Mouse (Mus musculus): ENCODE results near the gene Map2.
A peak's percentile ranks its signal among the peaks of the same experiment; 100 is the strongest.

The Map2 gene

GRCm38 (mm10) chr1:66196716-66197115 lies 21.6 kb downstream of the Map2 start:
- no peak for DNase-seq (ENCODE audit: low read depth, low spot score)

- no peak for DNase-seq (ENCODE audit: low read depth, low spot score)
Observed at GRCm38 (mm10) chr1:66205517-66205916, 30.4 kb downstream of the Map2 start.

- no peak for DNase-seq (ENCODE audit: low read depth, low spot score)
Observed at GRCm38 (mm10) chr1:66206904-66207303, 31.8 kb downstream of the Map2 start.

GRCm38 (mm10) chr1:66211074-66211791 lies 36.2 kb downstream of the Map2 start:
- peak; percentile 29 for DNase-seq (ENCODE audit: low read depth, low spot score)

- DNase-seq (ENCODE audit: low read depth, low spot score), result no peak
Observed at GRCm38 (mm10) chr1:66221497-66221896, 46.4 kb downstream of the Map2 start.

DNA sequence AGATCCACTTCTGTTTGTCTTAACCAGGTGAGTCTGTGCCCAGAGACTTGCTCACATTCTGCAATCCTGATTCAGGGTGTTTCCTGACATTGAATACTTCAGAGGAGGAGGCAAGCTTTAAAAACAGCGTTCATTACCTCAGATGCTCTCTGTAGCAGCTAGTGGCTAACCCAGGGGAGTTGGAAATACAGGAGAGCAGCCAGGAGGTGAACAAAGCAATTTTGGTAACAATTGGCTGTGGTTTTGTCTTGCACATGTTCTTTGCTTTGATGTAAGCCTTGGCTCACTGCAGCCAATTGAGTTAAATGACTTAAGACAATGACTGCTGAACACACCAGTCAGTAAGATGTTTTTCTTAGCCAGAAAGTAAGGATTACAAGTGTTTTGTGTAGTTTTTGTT lies 48.3 kb downstream of the Map2 start:
- no peak for DNase-seq (ENCODE audit: low read depth, low spot score)

DNA sequence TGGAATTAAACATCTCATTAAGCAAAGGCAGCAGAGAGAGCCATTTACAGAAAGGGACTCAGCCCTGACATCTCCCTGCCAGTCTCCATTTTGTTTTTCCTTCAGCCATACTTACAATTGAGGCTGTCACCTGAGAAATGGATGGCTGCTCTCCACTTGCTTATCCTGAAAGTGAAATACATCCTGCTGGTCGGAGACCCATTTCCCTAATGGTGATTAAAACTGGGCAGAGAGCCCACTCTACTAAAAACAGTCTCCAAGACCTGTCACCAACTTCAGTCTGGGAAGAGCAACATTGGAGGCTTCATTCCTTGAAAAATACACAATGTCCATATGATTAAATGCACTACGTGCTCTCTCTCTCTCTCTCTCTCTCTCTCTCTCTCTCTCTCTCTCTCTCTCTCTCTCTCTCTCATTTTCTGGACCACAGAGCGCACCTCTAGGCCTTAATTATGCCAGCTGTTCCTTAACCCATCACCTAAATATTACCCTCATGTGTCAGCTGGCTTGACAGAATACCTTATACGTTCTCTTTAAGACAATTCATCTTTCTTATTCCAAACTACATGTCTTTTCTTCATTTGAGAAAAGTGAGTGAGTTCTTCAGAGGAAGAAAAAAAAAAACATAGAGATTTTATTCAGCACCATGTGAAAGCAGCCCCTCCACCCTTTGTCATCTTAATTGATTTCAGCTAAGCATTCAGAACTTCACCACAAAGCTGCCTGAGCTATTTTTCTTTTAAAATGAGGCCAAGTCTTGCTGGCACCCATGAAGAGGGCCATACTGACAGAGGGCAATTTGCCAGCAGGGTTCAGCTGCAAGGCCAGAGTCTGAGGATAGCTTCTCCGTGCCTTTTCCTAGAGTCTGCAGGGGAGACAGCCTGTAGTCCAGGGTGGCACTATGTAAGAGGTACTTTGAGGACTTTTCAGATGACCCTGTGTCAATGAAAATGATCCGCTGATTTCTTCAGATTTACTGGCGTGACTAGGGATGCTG lies 51.6 kb downstream of the Map2 start:
- peak; percentile 43 for DNase-seq (ENCODE audit: low read depth, low spot score)

DNA sequence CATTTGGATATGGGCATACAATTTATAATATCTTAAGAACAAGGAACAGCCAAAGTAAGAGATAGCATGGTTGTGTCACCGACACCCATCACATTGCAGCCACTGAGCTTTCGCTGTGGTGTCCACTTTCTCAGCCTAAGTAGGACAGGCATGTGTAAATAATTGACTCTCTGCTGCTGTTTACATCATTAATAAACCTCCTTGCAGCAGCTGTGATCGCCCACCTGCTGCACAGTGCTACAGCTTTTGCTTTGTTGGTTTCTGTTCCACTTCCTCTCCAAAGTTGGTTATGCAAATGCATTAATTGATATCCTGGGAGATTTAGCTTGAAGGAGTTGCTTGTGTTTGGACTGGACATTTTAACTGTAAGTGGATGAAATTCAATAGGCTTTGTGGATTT lies 53.1 kb downstream of the Map2 start:
- no peak for DNase-seq (ENCODE audit: low read depth, low spot score)

GRCm38 (mm10) chr1:66230345-66230744 lies 55.3 kb downstream of the Map2 start:
- no peak for DNase-seq (ENCODE audit: low read depth, low spot score)

GRCm38 (mm10) chr1:66231963-66232362 lies 56.9 kb downstream of the Map2 start:
- DNase-seq (ENCODE audit: low read depth, low spot score), result no peak

DNA sequence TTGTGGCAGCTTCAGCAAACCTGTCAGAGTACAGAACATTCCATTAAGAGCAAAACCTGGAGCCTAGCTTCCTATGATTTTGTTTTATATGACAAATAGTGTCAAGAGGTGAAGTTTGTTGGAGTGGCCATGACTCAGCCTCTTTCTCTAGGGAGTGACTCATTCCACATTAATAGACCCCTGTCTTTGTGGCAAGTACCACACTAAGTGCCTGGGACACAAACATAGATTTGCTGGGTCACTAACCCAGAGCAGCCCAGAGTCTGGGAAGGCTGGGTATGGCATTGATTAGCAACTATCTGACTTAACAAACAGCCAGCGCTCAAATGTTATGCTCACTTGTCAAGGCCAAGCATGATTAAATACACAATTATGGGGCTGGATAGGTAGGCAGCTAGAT lies 69.8 kb downstream of the Map2 start:
- peak; percentile 75 for DNase-seq (ENCODE audit: low read depth, low spot score)

DNA sequence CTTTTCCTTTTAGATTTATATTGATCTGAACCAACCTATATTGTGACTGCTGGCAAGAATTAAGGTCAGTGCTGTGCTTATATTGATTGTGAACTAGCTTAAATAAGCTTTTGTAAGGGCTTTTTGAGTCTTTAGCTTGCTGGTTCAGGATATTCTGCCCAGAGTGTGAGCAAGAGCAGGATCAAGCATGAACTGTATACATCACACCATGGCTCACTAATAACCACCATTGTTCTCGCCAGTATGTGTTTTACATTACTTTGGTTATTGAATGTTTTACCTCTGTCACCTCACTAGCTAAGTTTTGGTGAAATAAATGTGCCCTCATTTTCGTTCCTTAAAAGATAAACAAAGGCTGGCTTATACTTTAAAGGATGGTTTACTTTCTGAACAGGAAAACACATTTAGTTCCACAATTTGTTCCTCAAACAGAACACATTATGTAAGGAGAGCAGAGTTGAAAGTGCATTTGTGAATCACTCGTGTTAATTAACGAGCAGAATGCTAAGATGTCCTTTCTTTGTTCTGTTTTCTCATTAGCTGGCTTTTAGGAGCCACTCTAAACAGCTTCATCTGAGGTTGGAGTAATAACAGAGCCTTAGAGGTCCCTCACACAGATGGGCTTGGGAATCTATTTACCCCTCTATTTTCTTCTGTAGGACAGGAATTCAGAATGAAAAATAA lies 76.7 kb downstream of the Map2 start:
- DNase-seq (ENCODE audit: low read depth, low spot score), result no peak

DNA sequence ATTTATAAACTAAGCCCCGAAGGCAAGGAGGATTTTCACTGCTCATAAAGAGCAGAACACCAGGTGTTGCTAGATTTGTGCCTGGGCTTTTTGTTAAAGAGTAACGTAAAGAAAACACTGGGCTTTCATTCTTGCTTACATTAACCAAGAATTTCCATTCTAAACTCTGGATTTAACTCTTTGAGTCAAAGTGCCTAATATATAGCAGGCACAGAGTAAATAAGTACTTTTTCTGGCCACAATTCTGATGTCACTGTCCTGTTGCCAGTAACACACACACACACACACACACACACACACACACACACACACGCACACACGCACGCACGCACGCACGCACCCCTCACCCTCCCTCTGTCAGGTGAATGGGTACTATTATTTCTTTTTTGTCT lies 77.3 kb downstream of the Map2 start:
- DNase-seq (ENCODE audit: low read depth, low spot score), result no peak

- DNase-seq (ENCODE audit: low read depth, low spot score), result no peak
Observed at GRCm38 (mm10) chr1:66263220-66263619, 88.1 kb downstream of the Map2 start.

DNA sequence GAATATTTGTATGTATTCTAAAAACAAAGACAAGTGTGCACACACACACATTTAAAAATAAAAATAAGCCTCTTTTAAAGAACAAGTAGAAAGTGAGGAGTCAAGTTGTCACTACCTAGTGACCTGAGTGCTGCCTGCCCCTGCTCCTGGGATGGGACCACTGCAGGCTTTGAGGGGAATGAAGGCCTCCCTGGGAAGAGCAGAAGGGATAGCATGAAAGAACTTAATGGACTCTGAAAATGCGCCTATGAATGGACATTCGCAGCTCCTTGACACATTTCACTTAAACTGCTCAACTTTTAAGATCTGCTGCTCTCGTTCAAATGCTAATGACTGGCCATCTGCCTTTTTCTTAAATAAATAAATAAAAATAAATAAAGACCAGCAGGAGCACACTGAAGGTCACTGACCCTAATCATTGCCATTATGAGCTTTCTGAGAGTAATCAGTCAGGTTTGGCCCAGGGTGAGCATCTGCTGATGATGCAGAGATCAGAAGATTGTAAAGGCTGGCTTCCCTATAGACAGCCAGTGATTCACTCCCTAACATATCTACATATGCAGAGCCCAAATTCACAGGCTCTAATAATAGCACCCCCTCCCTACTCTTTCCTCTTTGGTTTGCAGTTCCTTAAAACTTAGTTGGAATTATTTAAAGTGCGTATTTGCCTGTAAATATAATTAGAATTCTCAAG lies 91.3 kb downstream of the Map2 start:
- DNase-seq (ENCODE audit: low read depth, low spot score), result no peak

- no peak for DNase-seq (ENCODE audit: low read depth, low spot score)
Observed at GRCm38 (mm10) chr1:66277663-66278062, 102.6 kb downstream of the Map2 start.

DNA sequence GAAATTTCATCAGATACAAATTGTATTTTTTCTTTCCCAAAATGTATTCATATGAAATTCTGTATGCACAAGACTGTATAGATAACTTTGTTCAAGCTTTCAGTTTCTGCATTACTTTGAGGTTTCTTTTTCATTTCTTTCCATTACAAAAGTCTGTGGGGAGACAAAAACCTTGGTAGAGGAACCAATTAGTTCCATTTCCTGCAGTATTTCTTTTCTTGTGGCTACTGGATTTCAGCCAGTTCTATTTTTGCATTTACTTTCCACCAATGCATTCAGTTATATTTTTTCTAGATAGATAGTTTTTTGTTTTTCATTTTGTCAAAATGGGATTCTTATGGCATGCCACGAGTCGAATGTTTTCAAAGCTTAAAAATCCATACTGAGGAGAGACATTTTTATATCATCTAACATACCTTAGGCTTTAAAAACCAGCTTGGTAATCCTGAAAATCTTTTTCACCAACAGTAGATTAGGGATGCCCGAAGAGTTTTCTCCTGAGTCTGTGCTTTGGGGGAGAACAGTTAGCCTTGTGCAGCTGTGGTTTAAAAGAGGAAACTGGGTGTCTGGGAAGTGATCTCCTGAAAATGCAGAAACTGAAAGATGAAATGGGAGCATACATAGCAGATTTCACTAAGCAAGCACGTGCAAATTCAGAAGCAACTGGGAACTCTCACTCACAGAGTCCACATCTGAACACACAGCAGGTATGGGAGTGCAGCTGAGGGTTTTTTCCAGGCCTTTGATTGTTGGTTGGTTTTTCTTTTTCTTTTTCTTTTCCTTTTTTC lies 104.3 kb downstream of the Map2 start:
- DNase-seq (ENCODE audit: low read depth, low spot score), result peak; percentile 16

- DNase-seq (ENCODE audit: low read depth, low spot score), result peak; percentile 34
Observed at GRCm38 (mm10) chr1:66280152-66280551, 105.1 kb downstream of the Map2 start.

DNA sequence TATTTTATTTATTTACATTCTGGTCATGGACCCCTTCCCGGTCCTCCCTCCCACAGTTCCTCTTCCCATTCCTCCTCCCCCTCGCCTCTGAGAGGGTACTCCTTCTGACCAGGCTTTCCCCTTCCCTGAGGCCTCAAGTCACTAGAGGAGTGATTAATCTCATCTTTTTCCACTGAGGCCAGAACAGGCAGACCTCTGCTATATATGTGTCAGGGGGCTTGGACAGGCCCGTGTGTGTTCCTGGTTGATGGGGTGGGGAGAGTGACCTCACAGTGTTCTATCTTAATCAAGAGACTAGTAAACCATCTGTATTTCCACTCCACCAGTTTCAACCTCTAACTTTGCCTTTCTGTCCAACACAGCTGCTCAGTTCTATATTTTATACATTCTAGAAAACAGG lies 107.4 kb downstream of the Map2 start:
- DNase-seq (ENCODE audit: low read depth, low spot score), result no peak

DNA sequence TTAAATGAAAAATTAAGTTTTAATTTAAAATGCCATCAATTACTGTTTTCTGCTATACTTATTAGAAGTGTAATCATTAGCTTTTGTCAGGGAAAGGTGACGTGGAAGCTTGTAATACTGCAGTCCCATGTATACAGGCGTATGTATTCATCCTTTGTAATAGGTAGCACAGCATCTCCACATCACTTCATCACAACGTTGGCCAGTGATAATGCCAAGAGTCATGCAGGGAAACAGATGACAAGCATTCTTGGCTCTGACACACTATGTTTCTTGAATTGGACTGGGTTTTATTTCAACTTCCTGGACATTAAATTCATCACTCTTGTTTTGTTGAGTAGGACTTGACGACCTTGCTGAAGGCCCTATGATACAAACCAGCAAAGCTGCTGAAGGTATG lies 113.9 kb downstream of the Map2 start:
- no peak for DNase-seq (ENCODE audit: low read depth, low spot score)

Measured in 3T3-L1 (cell line).